Mouse (Mus musculus) lung, postnatal 14 days (tissue): ENCODE measurements around the gene Rai2.

ENCODE experiments used
- DNase-seq: peaks from one replicate; pipeline ENCODE4 v3.0.0; 2021

Gene Rai2

GRCm38 (mm10) chrX:161716865-161717763 lies at the start of gene Rai2:
Gene Rai2 (plus strand): TSS chrX:161717069.
- peak; percentile 8 for DNase-seq

GRCm38 (mm10) chrX:161689336-161689735 lies 27.5 kb upstream of the Rai2 start:
- no peak for DNase-seq

- no peak for DNase-seq
These were observed 385 bp upstream of the Rai2 start for GRCm38 (mm10) chrX:161716503-161716864.

- no peak for DNase-seq
These were observed 1.0 kb downstream of the Rai2 start for GRCm38 (mm10) chrX:161717764-161718382.

- DNase-seq, result peak; percentile 2
These were observed 1.7 kb downstream of the Rai2 start for GRCm38 (mm10) chrX:161718548-161718947.

GRCm38 (mm10) chrX:161721082-161721481 lies 4.2 kb downstream of the Rai2 start:
- DNase-seq, result no peak

GRCm38 (mm10) chrX:161723391-161723808 lies 6.5 kb downstream of the Rai2 start:
- no peak for DNase-seq

GRCm38 (mm10) chrX:161726257-161726656 lies 9.4 kb downstream of the Rai2 start:
- no peak for DNase-seq

- DNase-seq, result no peak
These were observed 11.6 kb downstream of the Rai2 start for GRCm38 (mm10) chrX:161728507-161728906.

- DNase-seq, result no peak
These were observed 13.2 kb downstream of the Rai2 start for GRCm38 (mm10) chrX:161730026-161730425.

GRCm38 (mm10) chrX:161731859-161732258 lies 15.0 kb downstream of the Rai2 start:
- no peak for DNase-seq

GRCm38 (mm10) chrX:161733581-161734309 lies 16.9 kb downstream of the Rai2 start:
- DNase-seq, result no peak

- DNase-seq, result no peak
These were observed 17.4 kb downstream of the Rai2 start for GRCm38 (mm10) chrX:161734310-161734676.

GRCm38 (mm10) chrX:161739374-161739773 lies 22.5 kb downstream of the Rai2 start:
- DNase-seq, result no peak

- DNase-seq, result no peak
These were observed 26.2 kb downstream of the Rai2 start for GRCm38 (mm10) chrX:161743080-161743479.

GRCm38 (mm10) chrX:161745296-161745695 lies 28.4 kb downstream of the Rai2 start:
- DNase-seq, result no peak

GRCm38 (mm10) chrX:161747337-161747736 lies 30.5 kb downstream of the Rai2 start:
- no peak for DNase-seq

GRCm38 (mm10) chrX:161753514-161753913 lies 36.6 kb downstream of the Rai2 start:
- no peak for DNase-seq

GRCm38 (mm10) chrX:161776321-161776962 lies 59.6 kb downstream of the Rai2 start:
- no peak for DNase-seq

GRCm38 (mm10) chrX:161780321-161781034 lies 63.6 kb downstream of the Rai2 start:
- no peak for DNase-seq

GRCm38 (mm10) chrX:161790182-161790581 lies 73.3 kb downstream of the Rai2 start:
- peak; percentile 2 for DNase-seq

GRCm38 (mm10) chrX:161826186-161826585 lies 109.3 kb downstream of the Rai2 start:
- peak; percentile 6 for DNase-seq
